ENCODE assay signal across 26 mouse cellular contexts in genomic region chr1:134168985-134169697, GRCm38 (mm10). TPM values are rescaled to one million over a fixed set of nuclear protein-coding genes. Genes with fewer than 3 reads are reported as not detected.
A peak's percentile ranks its signal among the peaks of the same experiment; 100 is the strongest.
DNase-seq lines count a peak whose midpoint lies in the region; ATAC-seq and TF ChIP-seq lines count a peak whose summit lies in the region.
"Had no signal": no experiment of that assay in that cellular context is flagged by ENCODE, and none has a peak within 500 bp of the region (broad histone marks: within the 10 kb centered on the region; RNA-seq: fewer than 3 reads in every experiment).

No protein-coding gene starts in this region.

- no peaks in the 10 kb centered on the region for H3K27me3 ChIP-seq in midbrain, embryonic 11.5 days (ENCODE audit: control insufficient read depth, insufficient read depth, low read length)
- no peaks in the 10 kb centered on the region for H3K27me3 ChIP-seq in midbrain, postnatal 0 days (ENCODE audit: insufficient read depth, low read length)
- H3K27me3 ChIP-seq in stomach, postnatal 0 days (ENCODE audit: control insufficient read depth, insufficient read depth, low read length): no peaks in the 10 kb centered on the region
- H3K27me3 ChIP-seq: CH12.LX; embryonic facial prominence, embryonic 12.5 days; forebrain, embryonic 13.5 days; forebrain, embryonic 15.5 days had no signal

- no peaks in the 10 kb centered on the region for H3K4me1 ChIP-seq in midbrain, embryonic 11.5 days (ENCODE audit: control insufficient read depth, insufficient read depth, low read length)
- H3K4me1 ChIP-seq in midbrain, postnatal 0 days (ENCODE audit: insufficient read depth, low read length): no peaks in the 10 kb centered on the region
- H3K4me1 ChIP-seq in stomach, postnatal 0 days (replicated peaks; ENCODE audit: control insufficient read depth, insufficient read depth): no peaks in the 10 kb centered on the region
- H3K4me1 ChIP-seq: forebrain, embryonic 13.5 days; forebrain, embryonic 15.5 days had no signal

- TF ChIP-seq EP300 in stomach, postnatal 0 days (optimal IDR thresholded peaks at IDR 0.05): no peak

- DNase-seq in heart, adult 11 months: peak; percentile 67
- no peak for DNase-seq in heart, postnatal 4 days
- peak; percentile 65 for DNase-seq in midbrain, embryonic 11.5 days (ENCODE audit: low spot score, missing footprints)
- DNase-seq in midbrain, postnatal 0 days (ENCODE audit: low spot score): no peak
- no peak for DNase-seq in stomach, postnatal 0 days (ENCODE audit: low spot score)
- no peak for DNase-seq in spleen, adult 18-20 months
- DNase-seq: adrenal gland, adult 8-10 months; adrenal gland, postnatal 14 days; adrenal gland, postnatal 36 days; B cell, adult 2 months; cerebellum, adult 11-12 months; cerebellum, adult 2 months; cerebellum, adult 9-10 months; cerebellum, postnatal 10 days; cerebellum, postnatal 25 days had no signal

- H3K9me3 ChIP-seq in midbrain, embryonic 11.5 days (ENCODE audit: control insufficient read depth, low read length): no peaks in the 10 kb centered on the region
- no peaks in the 10 kb centered on the region for H3K9me3 ChIP-seq in midbrain, postnatal 0 days (ENCODE audit: low read length)
- no peaks in the 10 kb centered on the region for H3K9me3 ChIP-seq in stomach, postnatal 0 days (ENCODE audit: control insufficient read depth, low read length)
- H3K9me3 ChIP-seq: embryonic facial prominence, embryonic 12.5 days; forebrain, embryonic 13.5 days; forebrain, embryonic 15.5 days; G1E had no signal

- WGBS in midbrain, embryonic 11.5 days: 89% methylated on average over 8 of the region's 8 CpGs
- 89% methylated on average over 8 of the region's 8 CpGs for WGBS in midbrain, postnatal 0 days
- WGBS in stomach, postnatal 0 days: 71% methylated on average over 8 of the region's 8 CpGs

- no peak overlapping the region for H3K4me3 ChIP-seq in midbrain, embryonic 11.5 days (ENCODE audit: low read depth, low read length)
- H3K4me3 ChIP-seq in midbrain, postnatal 0 days (ENCODE audit: low read depth, low read length): no peak overlapping the region
- H3K4me3 ChIP-seq in stomach, postnatal 0 days (ENCODE audit: low read depth, low read length): no peak overlapping the region
- H3K4me3 ChIP-seq: embryonic facial prominence, embryonic 10.5 days; embryonic facial prominence, embryonic 12.5 days; forebrain, embryonic 13.5 days; forebrain, embryonic 15.5 days had no signal

- no peak overlapping the region for H3K27ac ChIP-seq in midbrain, embryonic 11.5 days (ENCODE audit: low read depth, low read length)
- H3K27ac ChIP-seq in midbrain, postnatal 0 days (ENCODE audit: low read depth, low read length): no peak overlapping the region
- H3K27ac ChIP-seq in stomach, postnatal 0 days (replicated peaks): peak overlapping the region; percentile 49
- H3K27ac ChIP-seq: embryonic facial prominence, embryonic 10.5 days; embryonic facial prominence, embryonic 12.5 days; forebrain, embryonic 13.5 days; forebrain, embryonic 15.5 days had no signal

- ATAC-seq in midbrain, embryonic 11.5 days (ENCODE audit: low FRiP score): no peak
- no peak for ATAC-seq in midbrain, postnatal 0 days (ENCODE audit: low FRiP score)
- peak; percentile 80 for ATAC-seq in stomach, postnatal 0 days (ENCODE audit: low FRiP score, low TSS enrichment)
- ATAC-seq: activated CD4-positive, CD25-positive, alpha-beta regulatory T cell, adult 4 months; CD4-positive, CD25-positive, alpha-beta regulatory T cell, adult 4 months; forebrain, embryonic 13.5 days; forebrain, embryonic 15.5 days; Patski had no signal

- H3K9ac ChIP-seq in midbrain, embryonic 11.5 days (ENCODE audit: low read length): no peak overlapping the region
- H3K9ac ChIP-seq in midbrain, postnatal 0 days (replicated peaks; ENCODE audit: low read length, poor library complexity, severe bottlenecking): no peak overlapping the region
- no peak overlapping the region for H3K9ac ChIP-seq in stomach, postnatal 0 days (ENCODE audit: low read length)
- H3K9ac ChIP-seq: embryonic facial prominence, embryonic 12.5 days; forebrain, embryonic 13.5 days; forebrain, embryonic 15.5 days had no signal

- TF ChIP-seq CTCF in midbrain, postnatal 0 days (IDR thresholded peaks at IDR 0.05): no peak
- no peak for TF ChIP-seq CTCF in stomach, postnatal 0 days (IDR thresholded peaks at IDR 0.05; ENCODE audit: low read depth)

- no peaks in the 10 kb centered on the region for H3K36me3 ChIP-seq in midbrain, embryonic 11.5 days (ENCODE audit: control insufficient read depth, insufficient read depth, low read length)
- H3K36me3 ChIP-seq in midbrain, postnatal 0 days (ENCODE audit: insufficient read depth, low read length): no peaks in the 10 kb centered on the region
- H3K36me3 ChIP-seq in stomach, postnatal 0 days (ENCODE audit: control insufficient read depth, insufficient read depth, low read length): no peaks in the 10 kb centered on the region
- H3K36me3 ChIP-seq: embryonic facial prominence, embryonic 10.5 days; embryonic facial prominence, embryonic 12.5 days; forebrain, embryonic 15.5 days; G1E had no signal

- no peak overlapping the region for H3K4me2 ChIP-seq in midbrain, embryonic 11.5 days
- H3K4me2 ChIP-seq in midbrain, postnatal 0 days (ENCODE audit: low read depth, low read length, poor library complexity, severe bottlenecking): no peak overlapping the region
- H3K4me2 ChIP-seq in stomach, postnatal 0 days (replicated peaks; ENCODE audit: low read depth): no peak overlapping the region
- H3K4me2 ChIP-seq: embryonic facial prominence, embryonic 12.5 days; forebrain, embryonic 13.5 days; forebrain, embryonic 15.5 days had no signal

RNA-seq across cellular contexts. Expression of gene Chil1, which starts 12.8 kb away (rescaled TPM):
- under 1 TPM; 0.33 to 0.65 TPM for total RNA-seq in heart, postnatal 4 days (2021)
- polyA plus RNA-seq in midbrain, embryonic 11.5 days (2014; fragmentation: Nextera tagmentation; extraction: Ambion mirVana): 1.8 and 2.2 TPM in 2 replicates
- 0.47 and 3.0 TPM in 2 replicates for total RNA-seq in midbrain, postnatal 0 days (2014; rRNA removed)
- 3.0 and 4.3 TPM in 2 replicates for polyA plus RNA-seq in midbrain, postnatal 0 days (2015; fragmentation: Nextera tagmentation; extraction: Ambion mirVana)
- polyA plus RNA-seq in stomach, postnatal 0 days (2015; fragmentation: Nextera tagmentation; extraction: Ambion mirVana): 2.8 and 3.1 TPM in 2 replicates
- total RNA-seq: G1E had no signal
- polyA plus RNA-seq: activated CD4-positive, CD25-positive, alpha-beta regulatory T cell, adult 4 months; G1E had no signal

RNA-seq across cellular contexts. Expression of gene Mybph, which starts 24.1 kb away (rescaled TPM):
- total RNA-seq in heart, postnatal 4 days (2021): not detected
- polyA plus RNA-seq in midbrain, embryonic 11.5 days (2014; fragmentation: Nextera tagmentation; extraction: Ambion mirVana): 0.12 and 0.22 TPM in 2 replicates
- not detected in 2 replicates for total RNA-seq in midbrain, postnatal 0 days (2014; rRNA removed)
- polyA plus RNA-seq in midbrain, postnatal 0 days (2015; fragmentation: Nextera tagmentation; extraction: Ambion mirVana): 0.12 TPM in 1 of 2 replicates, not detected in the other
- polyA plus RNA-seq in stomach, postnatal 0 days (2015; fragmentation: Nextera tagmentation; extraction: Ambion mirVana): 1.6 and 2.2 TPM in 2 replicates
- total RNA-seq: adrenal gland, postnatal 14 days had no signal
- polyA plus RNA-seq: activated CD4-positive, CD25-positive, alpha-beta regulatory T cell, adult 4 months; CD4-positive, CD25-positive, alpha-beta regulatory T cell, adult 4 months; forebrain, embryonic 11.5 days; forebrain, embryonic 13.5 days; forebrain, embryonic 15.5 days; G1E; Patski had no signal

RNA-seq across cellular contexts. Expression of gene Chit1, which starts 58.1 kb away (rescaled TPM):
- total RNA-seq in heart, postnatal 4 days (2021): not detected
- polyA plus RNA-seq in midbrain, embryonic 11.5 days (2014; fragmentation: Nextera tagmentation; extraction: Ambion mirVana): not detected in 2 replicates
- total RNA-seq in midbrain, postnatal 0 days (2014; rRNA removed): 0.24 and 0.99 TPM in 2 replicates
- polyA plus RNA-seq in midbrain, postnatal 0 days (2015; fragmentation: Nextera tagmentation; extraction: Ambion mirVana): 0.21 and 0.48 TPM in 2 replicates
- 38.5 and 45.1 TPM in 2 replicates for polyA plus RNA-seq in stomach, postnatal 0 days (2015; fragmentation: Nextera tagmentation; extraction: Ambion mirVana)
- total RNA-seq: adrenal gland, adult 18-20 months; adrenal gland, postnatal 14 days; adrenal gland, postnatal 36 days; G1E had no signal
- polyA plus RNA-seq: activated CD4-positive, CD25-positive, alpha-beta regulatory T cell, adult 4 months; CD4-positive, CD25-positive, alpha-beta regulatory T cell, adult 4 months; cerebellum, adult 2 months; embryonic facial prominence, embryonic 10.5 days; embryonic facial prominence, embryonic 12.5 days; forebrain, embryonic 11.5 days; G1E; Patski had no signal

Comparison
In these comparisons a context has a peak if more than half of its experiments do, and no peak if none do; other contexts are left out.
1. DNase-seq: peak in heart, adult 11 months (single experiment) and midbrain, embryonic 11.5 days (single experiment); none in heart, postnatal 4 days (single experiment), midbrain, postnatal 0 days (single experiment), stomach, postnatal 0 days (single experiment) and spleen, adult 18-20 months (0 of 2).
2. RNA of gene Chit1, which starts 58.1 kb away (polyA plus RNA-seq): 38.5 to 45.1 TPM in stomach, postnatal 0 days; 0.21 to 0.48 TPM in midbrain, postnatal 0 days and not detected in midbrain, embryonic 11.5 days; every median in the first group is over 10 times any median in the second.